Mouse (Mus musculus) lung, postnatal 14 days (tissue): Measurements from ENCODE around the gene Rmnd5b.
"Not testable (repeated sequence)": the region's sequence is repeated elsewhere in the genome, so short reads cannot be mapped to it uniquely, and the experiment has no call there.

Experiments used
- DNase-seq: peaks from one replicate; pipeline ENCODE4 v3.0.0; 2021

Gene Rmnd5b

GRCm38 (mm10) chr11:51619409-51620060, 16.2 kb downstream of the Rmnd5b start, which contains the start of gene Nhp2:
Nhp2 (plus strand) TSS chr11:51619735.
- DNase-seq = peak; percentile 97

- DNase-seq = no peak
These were observed 16.7 kb downstream of the Rmnd5b start for GRCm38 (mm10) chr11:51618894-51619408.

GRCm38 (mm10) chr11:51617693-51618092, 18.0 kb downstream of the Rmnd5b start:
- DNase-seq = peak; percentile 85

GRCm38 (mm10) chr11:51616113-51616512, 19.6 kb downstream of the Rmnd5b start:
- not testable (repeated sequence) for DNase-seq

GRCm38 (mm10) chr11:51615601-51616000, 20.1 kb downstream of the Rmnd5b start:
- peak; percentile 77 for DNase-seq

GRCm38 (mm10) chr11:51615129-51615528, 20.6 kb downstream of the Rmnd5b start:
- DNase-seq = peak; percentile 27

GRCm38 (mm10) chr11:51614256-51614655, 21.4 kb downstream of the Rmnd5b start:
- no peak for DNase-seq

- not testable (repeated sequence) for DNase-seq
These were observed 25.8 kb downstream of the Rmnd5b start for GRCm38 (mm10) chr11:51609940-51610339.

GRCm38 (mm10) chr11:51609266-51609909, 26.3 kb downstream of the Rmnd5b start:
- no peak for DNase-seq

GRCm38 (mm10) chr11:51607096-51607738, 28.5 kb downstream of the Rmnd5b start:
- DNase-seq = no peak

- DNase-seq = peak; percentile 97
These were observed 29.1 kb downstream of the Rmnd5b start, which contains the start of gene Hnrnpab for GRCm38 (mm10) chr11:51606447-51607095. Hnrnpab (minus strand) TSS chr11:51606847.

GRCm38 (mm10) chr11:51605602-51606446, 29.9 kb downstream of the Rmnd5b start:
- DNase-seq = peak; percentile 91

GRCm38 (mm10) chr11:51602253-51602652, 33.4 kb downstream of the Rmnd5b start:
- no peak for DNase-seq

GRCm38 (mm10) chr11:51597553-51597952, 38.1 kb downstream of the Rmnd5b start:
- no peak for DNase-seq

- no peak for DNase-seq
These were observed 40.1 kb downstream of the Rmnd5b start for GRCm38 (mm10) chr11:51595459-51596083.

- DNase-seq = no peak
These were observed 40.9 kb downstream of the Rmnd5b start for GRCm38 (mm10) chr11:51594715-51595350.

- DNase-seq = no peak
These were observed 41.8 kb downstream of the Rmnd5b start for GRCm38 (mm10) chr11:51593849-51594248.

- DNase-seq = no peak
These were observed 42.3 kb downstream of the Rmnd5b start for GRCm38 (mm10) chr11:51593368-51593767.

GRCm38 (mm10) chr11:51591915-51592314, 43.8 kb downstream of the Rmnd5b start:
- no peak for DNase-seq

- peak; percentile 20 for DNase-seq
These were observed 44.5 kb downstream of the Rmnd5b start for GRCm38 (mm10) chr11:51591168-51591567.

GRCm38 (mm10) chr11:51590002-51590401, 45.7 kb downstream of the Rmnd5b start:
- DNase-seq = no peak
